Comparison of ENCODE assay signal across 8 mouse cellular contexts in the genomic region with DNA sequence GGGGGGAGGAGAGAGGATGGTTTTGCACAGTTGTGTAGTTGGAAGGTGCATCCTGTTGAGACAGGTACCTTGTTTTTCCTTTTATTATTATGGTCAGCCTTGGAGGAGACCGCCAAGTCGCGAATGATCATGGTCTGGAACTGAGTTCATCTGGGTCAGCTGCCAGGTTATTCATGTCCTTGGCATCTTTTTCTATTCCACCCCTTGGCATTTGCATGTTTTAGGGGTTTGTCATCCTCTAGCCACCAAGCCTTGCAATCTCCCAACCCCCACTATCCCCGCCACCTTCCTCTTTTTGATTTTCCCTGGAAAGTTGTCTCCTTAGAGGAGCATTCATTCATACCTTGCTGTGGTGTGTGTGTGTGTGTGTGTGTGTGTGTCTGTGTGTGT. TPM values are rescaled to one million over a fixed set of nuclear protein-coding genes. Genes with fewer than 3 reads are reported as not detected.
DNase-seq lines count a peak whose midpoint lies in the region; ATAC-seq and TF ChIP-seq lines count a peak whose summit lies in the region.

No protein-coding gene starts in this region.

- DNase-seq in left cerebral cortex, postnatal 14 days (ENCODE audit: low spot score in 2 of 2), result peak; percentile 22 to 26
- no peak for DNase-seq in left cerebral cortex, postnatal 10 days (ENCODE audit: extremely low spot score in 1 of 2, low spot score in 2 of 2)
- peak; percentile 55 for DNase-seq in adipocyte (ENCODE audit: low spot score)
- peak; percentile 65 for DNase-seq in lung, postnatal 0 days (ENCODE audit: low spot score)
- DNase-seq in ovary, postnatal 10 days (ENCODE audit: low spot score), result no peak

- H3K4me1 ChIP-seq in embryonic facial prominence, embryonic 13.5 days, result peaks cover 11% of the 10 kb centered on the region
- H3K4me1 ChIP-seq in hindbrain, embryonic 13.5 days (replicated peaks), result peaks cover 14% of the 10 kb centered on the region
- H3K4me1 ChIP-seq in lung, postnatal 0 days (ENCODE audit: insufficient read depth, low read depth, low read length), result peaks cover 5% of the 10 kb centered on the region; the same call in 1 of the 2 replicates

- H3K4me3 ChIP-seq in embryonic facial prominence, embryonic 13.5 days, result peak overlapping the region; percentile 91
- H3K4me3 ChIP-seq in hindbrain, embryonic 13.5 days, result peak overlapping the region; percentile 77
- peak overlapping the region; percentile 81 for H3K4me3 ChIP-seq in lung, postnatal 0 days (ENCODE audit: low read depth, low read length)

- no peak overlapping the region for H3K27ac ChIP-seq in embryonic facial prominence, embryonic 13.5 days
- no peak overlapping the region for H3K27ac ChIP-seq in hindbrain, embryonic 13.5 days
- H3K27ac ChIP-seq in lung, postnatal 0 days (ENCODE audit: low read length), result peak overlapping the region; percentile 79

- ATAC-seq in embryonic facial prominence, embryonic 13.5 days (ENCODE audit: insufficient number of reproducible peaks, insufficient read depth, low FRiP score, low TSS enrichment, low read depth), result no peak
- ATAC-seq in hindbrain, embryonic 13.5 days (ENCODE audit: low FRiP score), result no peak
- ATAC-seq in lung, postnatal 0 days, result no peak
- ATAC-seq in megakaryocyte progenitor cell, adult 5-6 weeks (replicated peaks; ENCODE audit: poor library complexity), result no peak

- TF ChIP-seq EP300 in lung, postnatal 0 days (IDR thresholded peaks at IDR 0.05), result peak; percentile 33; the same call in 1 of the 2 replicates

- peak overlapping the region; percentile 79 for H3K4me2 ChIP-seq in embryonic facial prominence, embryonic 13.5 days
- H3K4me2 ChIP-seq in hindbrain, embryonic 13.5 days, result peak overlapping the region; percentile 70
- peak overlapping the region; percentile 64 for H3K4me2 ChIP-seq in lung, postnatal 0 days (replicated peaks; ENCODE audit: low read depth, low read length)

- H3K27me3 ChIP-seq in embryonic facial prominence, embryonic 13.5 days, result no peaks in the 10 kb centered on the region
- peaks cover 14% of the 10 kb centered on the region; the same call in 1 of the 2 replicates for H3K27me3 ChIP-seq in hindbrain, embryonic 13.5 days
- no peaks in the 10 kb centered on the region for H3K27me3 ChIP-seq in lung, postnatal 0 days (replicated peaks; ENCODE audit: insufficient read depth, low read length)

- TF ChIP-seq CTCF in lung, postnatal 0 days (IDR thresholded peaks at IDR 0.05), result no peak

- WGBS in embryonic facial prominence, embryonic 13.5 days, result 20% methylated on average over 4 of the region's 4 CpGs
- 17% methylated on average over 4 of the region's 4 CpGs for WGBS in hindbrain, embryonic 13.5 days
- 18% methylated on average over 4 of the region's 4 CpGs for WGBS in lung, postnatal 0 days

- intact Hi-C loops in left cerebral cortex, postnatal 14 days (cut with DNase I), result loop anchor here (5.0 kb wide), 1 partner anchor 335 kb away; the partner anchor contains the start of gene Brd7
- intact Hi-C loops in left cerebral cortex, postnatal 10 days (cut with DNase I), result loop anchor here (2.0 kb wide), 1 partner anchor 69 kb away; no protein-coding TSS in a partner anchor

- peak overlapping the region; percentile 86 for H3K9ac ChIP-seq in embryonic facial prominence, embryonic 13.5 days
- peak overlapping the region; percentile 86 for H3K9ac ChIP-seq in hindbrain, embryonic 13.5 days
- peak overlapping the region; percentile 78 for H3K9ac ChIP-seq in lung, postnatal 0 days (replicated peaks; ENCODE audit: low read depth)

- H3K9me3 ChIP-seq in embryonic facial prominence, embryonic 13.5 days, result no peaks in the 10 kb centered on the region
- no peaks in the 10 kb centered on the region for H3K9me3 ChIP-seq in hindbrain, embryonic 13.5 days
- H3K9me3 ChIP-seq in lung, postnatal 0 days (ENCODE audit: low read length), result no peaks in the 10 kb centered on the region

- H3K36me3 ChIP-seq in embryonic facial prominence, embryonic 13.5 days, result no peaks in the 10 kb centered on the region
- no peaks in the 10 kb centered on the region for H3K36me3 ChIP-seq in hindbrain, embryonic 13.5 days
- H3K36me3 ChIP-seq in lung, postnatal 0 days (ENCODE audit: insufficient read depth, low read length), result no peaks in the 10 kb centered on the region

RNA-seq across cellular contexts. Expression of gene Cyld, which starts 0.8 kb away (rescaled TPM):
- total RNA-seq in left cerebral cortex, postnatal 14 days (2021), result 10 to 100 TPM; 73.8 to 85.9 TPM
- total RNA-seq in left cerebral cortex, postnatal 10 days (2021), result 10 to 100 TPM; 63.3 to 63.9 TPM
- polyA plus RNA-seq in embryonic facial prominence, embryonic 13.5 days (2015; fragmentation: Nextera tagmentation; extraction: Ambion mirVana), result 13.0 and 14.3 TPM in 2 replicates
- polyA plus RNA-seq in hindbrain, embryonic 13.5 days (2015; fragmentation: Nextera tagmentation; extraction: Ambion mirVana), result 16.2 and 17.4 TPM in 2 replicates
- 9.5 and 11.4 TPM in 2 replicates for polyA plus RNA-seq in lung, postnatal 0 days (2015; fragmentation: Nextera tagmentation; extraction: Ambion mirVana)
- 26.3 and 29.2 TPM in 2 replicates for total RNA-seq in megakaryocyte progenitor cell, adult 5-6 weeks (2015)
- total RNA-seq in megakaryocyte progenitor cell, adult 5-6 weeks (2017), result 29.9 and 41.3 TPM in 2 replicates

RNA-seq across cellular contexts. Expression of gene Nod2, which starts 50.5 kb away (rescaled TPM):
- total RNA-seq in left cerebral cortex, postnatal 14 days (2021), result under 1 TPM; 0.51 to 0.53 TPM
- under 1 TPM; 0.61 to 0.97 TPM for total RNA-seq in left cerebral cortex, postnatal 10 days (2021)
- polyA plus RNA-seq in embryonic facial prominence, embryonic 13.5 days (2015; fragmentation: Nextera tagmentation; extraction: Ambion mirVana), result 0.30 and 0.31 TPM in 2 replicates
- 0.08 and 0.12 TPM in 2 replicates for polyA plus RNA-seq in hindbrain, embryonic 13.5 days (2015; fragmentation: Nextera tagmentation; extraction: Ambion mirVana)
- 0.27 and 0.31 TPM in 2 replicates for polyA plus RNA-seq in lung, postnatal 0 days (2015; fragmentation: Nextera tagmentation; extraction: Ambion mirVana)
- 0.05 and 0.52 TPM in 2 replicates for total RNA-seq in megakaryocyte progenitor cell, adult 5-6 weeks (2015)
- total RNA-seq in megakaryocyte progenitor cell, adult 5-6 weeks (2017), result 0.17 and 0.34 TPM in 2 replicates

Comparison
In these comparisons a context has a peak if more than half of its experiments do, and no peak if none do; other contexts are left out.
1. DNase-seq: peak in left cerebral cortex, postnatal 14 days (2 of 2), adipocyte (single experiment) and lung, postnatal 0 days (single experiment); none in left cerebral cortex, postnatal 10 days (0 of 2) and ovary, postnatal 10 days (single experiment).
2. Peak in every context shown above with its lines, with median percentiles within 50 percentile points of each other: H3K4me2 ChIP-seq, H3K4me3 ChIP-seq and H3K9ac ChIP-seq.